Mouse (Mus musculus): ENCODE data around the gene Sox13.
"Not testable (repeated sequence)": the region's sequence is repeated elsewhere in the genome, so short reads cannot be mapped to it uniquely, and the experiment has no call there.

The Sox13 gene

DNA sequence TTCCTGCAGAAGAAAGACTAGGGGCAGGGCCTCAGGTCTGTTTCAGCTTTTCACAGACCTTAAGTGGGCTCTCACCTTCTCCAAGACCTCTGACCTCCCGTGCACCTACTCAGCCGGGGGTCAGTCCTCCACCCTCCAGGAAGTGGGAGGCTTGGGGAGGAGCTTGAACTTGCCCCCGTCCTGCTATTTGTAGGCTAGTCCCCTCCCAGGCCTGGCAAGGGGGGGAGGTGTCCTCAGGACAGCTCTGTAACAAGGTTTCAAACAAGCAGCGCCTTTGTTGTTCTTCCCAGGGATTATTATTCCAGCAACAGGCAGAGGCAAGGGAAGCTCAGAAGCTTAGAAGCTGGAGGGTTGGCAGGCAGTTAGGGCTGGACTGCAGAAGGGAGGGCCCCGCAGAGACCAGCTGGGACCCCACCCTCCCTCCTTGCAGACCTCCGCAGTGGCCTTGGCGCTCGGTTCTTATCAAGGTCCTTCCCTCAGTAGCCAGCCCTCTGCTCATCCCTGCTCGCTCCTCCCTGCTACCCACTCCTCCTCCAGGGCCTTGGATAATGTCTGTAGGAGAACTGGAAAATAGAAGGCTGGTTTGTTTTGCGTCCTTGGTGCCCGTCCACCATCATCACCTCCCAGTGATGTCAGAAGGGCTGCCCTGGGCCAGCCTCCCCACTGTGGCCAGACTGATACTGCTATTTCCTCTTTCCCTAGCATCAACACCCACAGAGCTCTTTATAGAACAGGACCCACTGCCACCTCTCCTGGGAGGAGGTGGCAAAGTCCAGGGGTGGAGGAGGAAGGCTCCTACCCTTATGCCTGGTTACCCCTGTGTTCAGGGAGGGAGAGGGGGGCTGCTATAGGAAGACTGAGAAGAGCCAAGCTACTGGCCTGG, 56.3 kb downstream of the Sox13 start:
- DNase-seq (ENCODE audit: low spot score in 2 of 2) = no peak

DNA sequence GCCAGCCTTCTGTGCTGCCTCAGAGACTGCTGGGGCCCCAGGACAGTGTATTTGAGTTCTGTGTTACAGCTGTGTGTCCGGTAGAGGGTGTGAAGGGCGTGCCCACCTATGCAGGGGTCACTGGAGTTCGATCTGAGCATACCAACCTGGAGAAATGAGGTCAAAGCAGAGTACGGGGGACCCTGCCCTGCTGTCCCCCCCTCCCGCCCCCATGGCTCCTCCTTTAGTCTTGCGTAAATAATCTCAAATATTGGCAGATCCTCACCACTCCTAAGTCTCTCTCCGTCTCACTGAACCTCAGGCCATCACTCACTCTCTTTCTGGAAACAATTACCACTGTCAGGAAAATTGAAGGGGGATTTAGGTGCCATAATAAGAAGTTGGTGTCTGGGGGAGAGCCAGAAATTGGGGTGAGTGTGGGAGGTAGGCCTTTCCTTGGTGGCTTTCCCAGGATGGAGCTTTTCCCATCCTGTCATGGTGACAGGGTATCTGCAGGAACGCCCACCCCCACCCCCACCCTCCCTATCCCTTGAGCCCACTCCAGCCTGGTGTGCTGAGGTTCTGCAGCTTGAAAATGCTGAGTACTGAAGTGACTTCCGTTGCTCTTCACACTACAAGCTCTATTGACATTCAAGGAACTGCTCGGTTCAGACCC, 57.1 kb downstream of the Sox13 start:
- DNase-seq (ENCODE audit: low spot score in 2 of 2) = no peak

DNA sequence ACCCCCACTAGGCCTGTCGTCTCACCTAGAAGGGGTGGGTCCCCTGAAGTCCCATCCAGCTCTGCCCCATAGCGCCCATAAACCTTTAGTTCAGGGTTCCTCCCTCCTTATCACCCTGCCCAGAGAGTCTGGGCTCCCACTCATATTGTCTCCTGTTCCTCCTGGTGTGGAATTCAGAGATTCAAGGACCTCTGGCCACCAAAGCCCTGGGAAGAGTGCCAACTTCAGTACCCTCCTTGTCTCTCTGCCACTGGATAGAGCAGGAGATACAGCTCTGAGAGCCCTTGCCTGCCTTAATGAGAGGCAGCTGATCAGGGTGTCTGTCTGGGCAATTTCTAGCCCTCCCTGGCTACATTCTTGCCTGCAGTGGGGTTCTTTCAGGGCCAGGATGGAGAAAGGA, 59.3 kb downstream of the Sox13 start:
- DNase-seq (ENCODE audit: low spot score in 2 of 2) = no peak

DNA sequence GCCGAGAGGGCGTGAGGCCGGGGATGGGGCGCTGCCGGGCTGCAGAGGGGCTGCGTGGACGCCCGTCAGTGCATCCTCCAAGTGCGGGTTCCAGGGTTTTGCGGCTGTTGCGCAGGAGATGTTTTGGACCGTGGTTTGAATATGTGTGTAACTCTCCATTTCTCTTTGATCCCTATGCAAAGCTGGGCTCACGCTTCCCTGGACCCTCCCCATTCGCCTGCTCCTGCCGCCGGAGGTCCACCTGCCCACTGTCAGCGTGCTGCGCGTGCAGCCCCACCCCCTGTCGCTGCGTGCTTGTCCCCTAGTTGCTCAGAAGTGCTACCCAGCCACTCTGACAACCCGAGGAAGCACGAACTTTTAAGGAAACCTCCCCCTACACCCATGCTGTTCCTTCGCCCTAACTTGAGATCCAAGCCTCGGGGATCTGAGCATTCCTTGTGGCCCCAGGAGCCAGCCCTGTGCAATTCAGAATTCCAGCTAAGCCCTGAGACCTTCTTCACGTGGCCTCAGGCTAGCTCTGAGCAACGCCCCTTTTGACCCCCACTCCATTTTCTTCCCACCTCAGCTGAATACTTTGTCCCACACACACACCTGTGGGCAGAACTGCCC, 60.1 kb downstream of the Sox13 start:
- DNase-seq (ENCODE audit: low spot score in 2 of 2) = no peak

DNA sequence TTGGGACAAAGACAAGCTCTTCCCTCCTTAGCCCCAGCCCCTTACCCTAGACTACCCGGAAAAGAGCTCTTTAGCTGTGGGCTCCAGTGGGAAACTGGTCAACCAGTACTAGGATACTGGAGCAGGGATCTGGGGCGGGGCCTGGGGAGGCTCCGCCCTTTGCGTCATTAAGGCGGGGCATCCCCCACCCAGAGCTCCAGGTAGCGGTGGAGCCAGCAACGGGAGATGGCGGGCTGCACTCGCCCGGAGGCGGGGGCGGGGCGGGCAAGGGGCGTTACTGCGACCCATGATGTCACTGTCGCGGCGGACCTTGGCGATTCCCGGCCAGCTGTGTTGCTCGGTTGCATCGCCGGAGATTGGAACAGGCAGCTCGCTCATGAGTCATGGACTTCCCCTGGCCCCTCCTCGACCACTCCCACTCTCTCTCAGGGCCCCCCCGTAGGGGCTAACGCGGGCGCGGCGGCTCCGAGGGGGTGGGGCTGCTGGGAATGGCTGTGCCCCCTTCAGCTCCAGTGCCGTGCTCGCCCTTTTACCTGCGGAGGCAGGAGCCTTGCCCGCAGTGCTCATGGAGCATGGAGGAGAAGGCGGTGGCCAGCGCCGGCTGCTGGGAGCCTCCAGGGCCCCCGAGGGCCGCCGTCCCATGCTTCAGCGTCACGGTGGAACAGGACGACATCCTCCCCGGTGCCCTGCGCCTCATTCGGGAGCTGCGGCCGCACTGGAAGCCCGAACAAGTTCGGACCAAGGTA, 60.7 kb downstream of the Sox13 start, which contains the start of gene Etnk2:
TSS of gene Etnk2 (plus strand) at position 297 of the 746 bp plus-strand sequence.
- peak; percentile 30 to 32 for DNase-seq (ENCODE audit: low spot score in 2 of 2)

DNA sequence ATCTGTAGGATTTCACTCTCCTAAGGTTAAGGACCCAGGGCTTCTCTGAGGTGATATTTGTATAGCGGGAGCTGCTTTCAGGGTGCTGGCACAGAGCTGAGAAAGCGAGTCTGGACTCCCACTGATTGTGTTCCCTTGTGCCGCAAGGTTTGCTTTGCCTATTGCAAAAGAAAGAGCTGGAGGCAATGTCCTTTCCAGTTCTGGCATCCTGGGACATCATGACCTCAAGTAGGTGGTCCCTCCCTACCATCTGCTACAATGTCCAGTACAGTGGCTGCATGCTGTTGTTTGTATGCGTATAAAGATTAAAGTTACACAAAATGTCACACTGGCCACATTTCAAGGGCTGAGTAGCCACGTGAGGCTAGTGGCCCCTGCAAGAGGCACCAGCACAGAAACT, 62.1 kb downstream of the Sox13 start:
- no peak for DNase-seq (ENCODE audit: low spot score in 2 of 2)

DNA sequence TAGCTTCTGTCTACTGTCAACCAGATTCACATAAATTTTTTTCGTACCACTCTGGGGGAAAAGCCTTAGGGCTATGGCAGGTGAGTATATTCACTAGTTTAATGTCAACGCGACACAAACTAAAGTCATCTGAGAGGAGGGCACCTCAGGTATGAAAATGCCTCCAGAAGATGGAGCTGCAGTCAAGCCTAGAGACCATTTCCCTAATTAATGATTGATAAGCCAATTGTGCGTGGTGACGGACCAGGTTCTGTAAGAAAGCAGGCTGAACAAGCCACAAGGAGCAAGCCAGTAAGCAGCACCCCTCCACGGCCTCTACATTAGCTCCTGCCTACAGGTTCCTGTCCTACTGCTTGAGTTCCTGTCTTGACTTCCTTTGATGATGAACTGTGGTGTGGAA, 63.2 kb downstream of the Sox13 start:
- no peak for DNase-seq (ENCODE audit: low spot score in 2 of 2)

DNA sequence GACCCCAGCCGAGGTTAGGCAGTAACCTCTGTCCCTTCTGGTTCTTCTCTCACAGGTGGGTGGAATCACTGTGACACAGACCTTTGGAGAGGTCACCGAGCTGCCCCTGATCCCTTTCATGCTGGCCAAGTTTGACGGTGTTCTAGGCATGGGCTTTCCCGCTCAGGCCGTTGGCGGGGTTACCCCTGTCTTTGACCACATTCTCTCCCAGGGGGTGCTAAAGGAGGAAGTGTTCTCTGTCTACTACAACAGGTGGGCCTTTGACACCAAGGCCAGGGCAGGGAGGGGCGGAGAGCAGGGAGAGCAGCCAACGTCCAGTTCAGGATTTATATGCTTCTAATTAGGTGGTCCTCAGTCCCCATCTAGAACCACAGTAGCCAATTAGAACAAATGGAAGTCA, 67.8 kb downstream of the Sox13 start:
- no peak for DNase-seq (ENCODE audit: low spot score in 2 of 2)

DNA sequence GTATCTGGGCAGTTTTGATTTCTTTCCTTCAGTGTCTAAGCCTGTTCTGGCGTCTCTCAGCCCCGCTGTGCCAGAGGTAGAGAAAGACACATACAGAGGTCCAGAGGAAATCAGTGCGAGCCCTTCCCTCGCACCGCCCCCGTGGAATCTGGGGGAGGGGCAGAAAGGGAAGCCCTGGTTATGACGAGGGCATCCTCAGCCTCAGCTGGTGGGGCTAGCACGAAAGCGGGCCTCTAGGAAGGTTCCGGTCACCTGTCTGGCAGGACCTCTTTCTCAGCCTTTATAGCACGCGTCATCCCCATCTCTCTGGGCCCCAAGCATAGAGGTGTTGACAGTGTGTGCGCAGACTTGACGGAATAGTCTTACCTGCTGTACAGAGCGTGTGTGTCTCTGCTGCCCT, 68.3 kb downstream of the Sox13 start:
- no peak for DNase-seq (ENCODE audit: low spot score in 2 of 2)

DNA sequence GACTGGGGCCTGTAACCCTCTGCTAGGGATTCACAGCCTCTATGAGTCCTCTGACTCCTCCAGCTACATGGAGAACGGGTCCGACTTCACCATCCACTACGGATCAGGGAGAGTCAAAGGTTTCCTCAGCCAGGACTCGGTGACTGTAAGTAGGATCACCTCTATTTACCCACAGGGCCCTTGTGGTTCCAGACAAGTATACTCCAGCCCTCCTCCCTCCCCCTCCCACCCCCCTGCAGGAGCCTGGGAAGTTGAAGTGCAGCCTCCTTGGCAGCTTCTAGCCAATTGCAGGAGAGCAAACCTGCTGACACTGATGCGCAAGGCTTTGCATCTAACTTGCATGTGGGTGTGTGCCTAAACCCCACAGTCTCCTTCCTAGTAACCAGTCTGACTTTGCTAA, 68.7 kb downstream of the Sox13 start:
- no peak for DNase-seq (ENCODE audit: low spot score in 2 of 2)

DNA sequence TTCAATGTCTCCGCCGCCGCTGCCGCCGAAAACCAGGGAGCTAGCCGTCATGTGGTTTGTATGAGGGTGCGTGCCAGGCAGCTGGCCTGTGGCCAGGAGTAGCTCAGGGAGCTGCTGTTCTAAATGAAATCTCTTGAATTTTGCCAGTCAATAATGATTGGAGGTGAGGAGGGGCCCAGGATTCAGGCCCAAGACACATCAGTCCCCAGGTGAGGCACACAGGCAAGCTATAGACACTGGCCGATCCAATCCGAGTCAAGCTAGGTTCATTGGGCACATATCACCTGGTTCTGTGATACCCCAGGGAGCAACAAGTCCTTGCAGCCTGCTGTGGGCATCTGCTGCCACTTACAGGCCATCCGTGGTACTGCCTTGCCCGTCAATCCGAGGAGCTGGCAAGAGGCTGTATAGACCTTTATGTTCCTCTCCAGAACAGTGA, 70.8 kb downstream of the Sox13 start:
- peak; percentile 61 to 74 for DNase-seq (ENCODE audit: low spot score in 2 of 2)

DNA sequence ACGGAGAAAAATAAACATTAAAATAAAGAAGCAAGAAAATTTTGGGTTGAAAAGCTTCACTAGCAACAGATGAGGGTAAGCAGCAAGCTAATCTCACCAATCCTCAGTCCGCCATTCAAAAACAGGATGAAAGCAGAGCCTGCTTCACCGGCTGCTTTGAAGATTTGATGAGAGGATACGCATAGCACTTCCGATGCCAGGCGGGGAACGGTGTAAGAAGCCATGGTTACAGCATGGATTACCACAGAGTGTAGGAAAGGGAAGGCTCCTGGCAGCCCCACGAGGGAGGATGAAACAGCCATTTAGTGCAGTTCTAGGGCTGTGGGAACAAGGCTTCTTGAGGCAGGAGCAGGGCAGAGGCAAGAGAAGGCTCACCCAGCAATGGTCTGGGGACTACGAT, 72.4 kb downstream of the Sox13 start:
- no peak for DNase-seq (ENCODE audit: low spot score in 2 of 2)

DNA sequence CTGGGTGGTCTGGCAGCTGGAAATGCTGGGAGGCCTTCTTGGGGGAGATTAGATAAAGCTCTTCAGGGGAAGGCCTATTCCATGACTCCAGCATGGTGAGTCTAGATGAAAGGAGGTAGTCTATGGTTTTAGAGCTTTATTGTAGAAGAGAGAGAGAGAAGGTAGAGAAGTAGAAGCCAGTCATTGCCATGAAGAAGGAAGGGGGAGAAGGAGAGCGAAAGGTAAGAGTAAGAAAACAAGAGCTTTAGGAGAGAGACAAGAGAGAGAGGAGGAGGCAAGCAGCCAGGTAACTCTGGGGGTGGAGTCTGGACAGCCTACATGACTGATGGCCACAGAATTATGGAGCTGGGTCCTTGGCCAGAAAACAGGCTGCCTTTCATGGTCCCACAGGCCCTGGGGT, 74.0 kb downstream of the Sox13 start, which contains the start of gene Ren1:
TSS of gene Ren1 (plus strand) at position 301 of the 400 bp plus-strand sequence.
- DNase-seq (ENCODE audit: low spot score in 2 of 2) = no peak

DNA sequence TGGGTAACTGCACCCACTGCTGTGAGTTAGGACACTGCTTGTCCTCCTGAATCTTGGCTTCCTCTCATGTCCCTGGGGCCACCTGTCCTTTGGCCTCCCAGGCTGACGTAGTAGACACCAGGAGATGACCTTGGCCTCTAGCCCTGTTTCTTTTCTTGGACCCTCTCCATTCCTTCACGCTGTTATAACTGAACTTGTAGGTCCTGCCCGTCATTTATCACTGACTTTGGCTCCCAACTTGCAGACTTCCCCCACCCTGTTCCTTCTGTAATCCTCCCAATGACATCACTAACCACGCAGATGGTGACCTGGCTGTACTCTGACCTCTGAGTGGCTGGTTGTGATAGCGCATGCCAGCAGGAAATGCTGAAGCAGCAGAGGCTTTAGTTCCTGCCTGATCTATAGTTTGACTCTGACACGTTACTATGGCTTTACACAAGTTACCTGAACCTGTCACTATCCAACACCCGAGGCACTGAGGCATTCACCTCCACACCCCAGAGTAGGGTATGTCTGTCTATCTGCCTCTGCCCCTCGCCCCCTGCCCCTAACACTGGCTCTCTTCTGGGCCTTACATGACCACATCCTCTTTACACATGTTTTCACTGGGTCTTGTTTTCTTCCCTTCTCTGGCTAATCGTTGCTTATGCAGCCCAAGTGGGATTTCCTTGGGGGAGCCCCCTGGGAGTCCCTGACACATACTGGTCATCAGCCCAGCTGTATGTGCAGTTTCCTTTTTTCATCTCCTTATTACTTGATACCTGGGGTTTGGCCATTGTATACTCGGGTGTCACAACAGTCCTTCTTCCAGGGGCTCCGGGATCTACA, 76.3 kb downstream of the Sox13 start:
- DNase-seq (ENCODE audit: low spot score in 2 of 2) = no peak

DNA sequence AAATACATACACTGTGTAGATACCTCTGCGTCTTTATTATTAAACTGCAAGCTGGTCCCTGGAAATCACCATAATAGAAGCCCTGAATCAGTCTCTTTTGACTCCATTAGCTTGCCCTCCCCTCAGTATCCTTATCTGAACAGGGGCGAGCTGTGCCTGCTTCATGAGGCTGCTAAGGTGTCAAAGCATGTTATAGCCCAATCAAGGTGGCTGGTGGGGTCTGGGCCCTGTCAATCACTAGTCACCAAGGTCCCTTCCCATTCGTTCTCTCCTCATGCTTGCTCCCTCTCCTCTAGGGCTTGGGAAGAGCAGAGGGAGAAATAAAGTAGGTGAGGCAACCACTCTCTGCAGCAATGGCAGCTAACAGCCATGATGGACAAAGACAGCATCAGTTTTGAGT, 77.0 kb downstream of the Sox13 start:
- no peak for DNase-seq (ENCODE audit: low spot score in 2 of 2)

DNA sequence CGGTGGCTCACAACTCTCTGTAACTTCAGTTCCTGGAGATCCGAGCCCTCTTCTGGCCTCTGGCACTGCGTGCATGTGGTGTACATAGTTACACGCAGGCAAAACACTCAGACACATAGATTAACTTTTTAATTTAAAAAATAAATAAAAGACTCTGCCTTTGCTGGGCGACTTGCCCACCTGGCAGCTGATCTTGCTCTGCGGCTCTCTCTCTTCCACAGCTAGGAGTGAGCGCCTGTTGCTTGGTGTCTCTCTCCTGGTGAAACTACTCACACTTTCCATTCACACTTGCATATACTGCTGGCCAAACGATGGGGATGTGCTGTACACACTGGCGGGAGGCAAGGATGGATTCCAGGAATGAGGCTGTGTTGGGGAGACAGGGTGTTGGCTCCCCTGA, 77.6 kb downstream of the Sox13 start:
- no peak for DNase-seq (ENCODE audit: low spot score in 2 of 2)

DNA sequence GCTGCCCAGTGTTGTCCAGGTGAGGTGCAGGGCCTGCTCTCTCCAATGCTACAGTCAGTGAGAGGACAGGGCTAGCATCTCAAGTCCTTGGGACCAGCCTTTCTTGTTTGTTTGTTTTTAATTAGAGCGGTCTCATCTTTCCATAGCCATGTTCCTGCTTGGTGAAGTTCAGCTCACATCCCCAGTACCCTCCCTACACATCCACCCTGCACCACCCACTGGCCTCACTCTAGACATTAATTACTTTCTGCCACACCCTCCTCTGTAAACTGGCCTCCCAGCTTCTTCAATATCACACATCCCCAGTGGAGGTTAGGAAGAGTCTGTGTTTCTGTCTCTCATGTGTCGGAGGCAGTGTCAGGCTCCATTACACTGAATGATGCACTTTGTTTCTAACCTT, 79.8 kb downstream of the Sox13 start:
- no peak for DNase-seq (ENCODE audit: low spot score in 2 of 2)

DNA sequence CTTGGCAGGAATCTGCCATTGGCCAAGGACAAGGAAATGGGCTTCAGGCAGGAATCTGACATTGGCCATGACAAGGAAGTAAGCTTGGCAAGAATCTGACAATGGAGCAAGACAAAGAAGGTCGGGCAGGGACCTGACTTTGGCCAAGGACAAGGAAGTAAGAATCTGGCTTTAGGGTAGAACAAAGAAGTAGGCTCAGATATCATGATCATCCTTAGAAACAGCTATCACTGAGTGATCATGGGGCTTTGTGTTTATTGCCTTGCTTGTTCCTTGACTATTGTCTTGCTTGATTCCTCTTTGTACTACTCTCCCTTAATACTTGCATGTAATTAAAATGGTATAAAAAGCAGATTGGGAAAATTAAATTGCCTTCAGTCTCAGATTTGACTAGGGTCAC, 83.8 kb downstream of the Sox13 start:
- not testable (repeated sequence) for DNase-seq (ENCODE audit: low spot score in 2 of 2)

DNA sequence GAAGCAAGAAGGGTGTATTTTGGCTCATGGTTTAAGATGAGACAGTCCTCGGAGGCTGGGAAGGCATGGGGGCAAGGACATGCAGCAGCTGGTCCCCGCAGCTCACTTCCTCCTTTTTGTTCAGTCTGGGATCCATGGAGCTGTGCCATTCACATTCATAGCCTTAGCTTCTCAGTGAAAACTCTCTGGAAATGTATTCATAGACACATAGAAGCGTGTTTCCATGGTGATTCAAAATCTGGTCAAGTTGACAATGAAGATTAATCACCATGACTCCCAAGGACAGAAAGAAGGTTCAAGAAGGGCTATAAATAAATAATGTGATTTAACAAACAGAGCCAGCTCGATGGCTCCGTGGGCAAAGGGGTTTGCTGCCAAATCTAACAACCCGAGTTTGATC, 90.2 kb downstream of the Sox13 start:
- DNase-seq (ENCODE audit: low spot score in 2 of 2) = no peak

DNA sequence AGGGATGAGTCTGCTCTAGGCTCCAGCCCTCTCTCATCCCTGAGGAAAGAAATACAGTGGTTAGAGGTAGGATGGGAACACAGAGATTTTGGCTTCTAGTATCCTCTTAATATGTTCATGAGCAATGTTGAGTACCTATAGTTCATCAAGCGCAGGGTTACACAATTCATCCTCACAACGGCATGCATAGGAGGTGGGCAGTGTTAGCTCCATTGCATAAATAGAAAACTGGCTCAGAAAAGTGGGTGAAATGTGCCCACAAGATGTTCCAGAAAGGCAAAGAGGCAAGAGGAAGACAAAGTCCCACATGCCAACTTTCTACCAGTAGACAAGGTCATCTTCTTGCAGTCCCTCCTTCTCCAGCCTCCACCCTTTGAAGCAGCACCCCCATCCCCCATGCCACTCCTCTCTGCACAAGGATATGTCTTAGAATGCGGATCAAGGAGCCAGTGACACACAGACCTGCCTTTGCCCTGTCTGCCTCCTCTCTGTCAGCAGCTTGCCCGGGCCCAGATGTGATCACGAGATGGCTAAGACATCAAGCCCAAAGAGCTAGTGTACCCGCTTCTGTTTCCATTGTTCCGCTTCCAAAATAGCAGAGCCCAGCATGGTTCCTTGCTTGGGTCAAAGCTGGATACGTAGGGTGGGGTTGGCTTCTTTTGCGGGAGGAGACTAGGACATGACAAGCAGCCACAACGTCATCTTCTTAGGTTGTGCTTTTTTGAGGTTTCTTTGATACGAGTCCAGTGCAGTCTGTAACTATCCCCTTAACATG, 91.3 kb downstream of the Sox13 start:
- DNase-seq (ENCODE audit: low spot score in 2 of 2) = no peak
